Mouse (Mus musculus) heart, adult 10 weeks (tissue): Measurements from ENCODE around the gene Olfr1370. TPM values are rescaled to one million over a fixed set of nuclear protein-coding genes. Genes with fewer than 3 reads are reported as not detected.

Experiments
- polyA plus RNA-seq: library from polyadenylated mRNA; stranded (reverse); fragments of 350-450 nt; fragmentation: Illumina TruSeq; extraction: RNeasy Lipid Tissue Mini Kit (QIAGEN cat#74804); gene quantifications from one replicate; pipeline ENCODE4 v1.2.3, GENCODE M21; 2014; ENCODE audit warnings: low read depth, low replicate concordance

The Olfr1370 gene
- polyA plus RNA-seq = not detected

GRCm38 (mm10) chr13:21074847-21075246 is at the start of gene Olfr1370:
TSS of gene Olfr1370 (minus strand) at chr13:21074947.

GRCm38 (mm10) chr13:21111183-21111582 is 36.4 kb upstream of the Olfr1370 start, which contains the start of gene Olfr1369-ps1:
TSS of gene Olfr1369-ps1 (plus strand) at chr13:21111483.

Other genes with a start within 250 kb of the Olfr1370 start
- gene Olfr1369-ps1, start 36.5 kb upstream of the Olfr1370 start, polyA plus RNA-seq = not detected
- not detected for gene Olfr263, start 54.7 kb upstream of the Olfr1370 start, polyA plus RNA-seq
- not detected for gene Olfr1368, start 70.9 kb upstream of the Olfr1370 start, polyA plus RNA-seq
- gene Trim27, start 104.5 kb upstream of the Olfr1370 start, polyA plus RNA-seq = 21.8 TPM
- not detected for gene Gpx5, start 217.8 kb upstream of the Olfr1370 start, polyA plus RNA-seq
- gene Gpx6, start 237.2 kb upstream of the Olfr1370 start, polyA plus RNA-seq = not detected